Mouse (Mus musculus) heart, adult 2 months (tissue): ENCODE results near the gene Tmem97. TPM values are rescaled to one million over a fixed set of nuclear protein-coding genes. Genes with fewer than 3 reads are reported as not detected.
A peak's percentile ranks its signal among the peaks of the same experiment; 100 is the strongest.
"Not testable (repeated sequence)": the region's sequence is repeated elsewhere in the genome, so short reads cannot be mapped to it uniquely, and the experiment has no call there.

ENCODE experiments used
- DNase-seq, 2 experiments: peaks; one replicate each; pipeline ENCODE4 v3.0.0; 2021
- H3K27ac ChIP-seq: fragments of 200-600 bp; 2 replicates; pipeline ENCODE4 v1.8.1; 2022
- H3K27me3 ChIP-seq: fragments of 200-500 bp; 2 replicates; pipeline ENCODE4 v1.6.1; 2012; ENCODE audit warnings: mild to moderate bottlenecking, low read length, inconsistent platforms, mixed read lengths; ENCODE audit not compliant: control insufficient read depth, insufficient read depth
- H3K36me3 ChIP-seq: fragments of 200-500 bp; 2 replicates; pipeline ENCODE4 v1.6.1; 2012; ENCODE audit warnings: low read length, inconsistent platforms; ENCODE audit not compliant: control insufficient read depth, insufficient read depth
- H3K4me1 ChIP-seq: fragments of 200-500 bp; 2 replicates; pipeline ENCODE4 v1.6.1; 2011; ENCODE audit warnings: low read length; ENCODE audit not compliant: control insufficient read depth, insufficient read depth
- H3K4me3 ChIP-seq: fragments of 200-600 bp; 2 replicates; pipeline ENCODE4 v1.8.1; 2022
- H3K79me2 ChIP-seq: fragments of 200-500 bp; replicated peaks from 2 replicates; pipeline ENCODE4 v1.6.1; 2012; ENCODE audit warnings: mild to moderate bottlenecking, inconsistent platforms, low read length, moderate library complexity, mixed read lengths; ENCODE audit not compliant: control insufficient read depth, insufficient read depth
- H3K9ac ChIP-seq: fragments of 200-500 bp; 2 replicates; pipeline ENCODE4 v1.6.1; 2012; ENCODE audit warnings: low read depth, mild to moderate bottlenecking, control low read depth, inconsistent platforms, low read length, mixed read lengths
- CTCF ChIP-seq: fragments of 200-600 bp; IDR thresholded peaks from 2 replicates; pipeline ENCODE4 v1.8.1; 2022; ENCODE audit warnings: antibody characterized with exemption, mild to moderate bottlenecking, moderate library complexity
- EP300 ChIP-seq: fragments of 200-500 bp; IDR thresholded peaks from 2 replicates; pipeline ENCODE4 v1.6.1; 2011; ENCODE audit warnings: low read depth, low read length, control low read depth; ENCODE audit not compliant: insufficient read depth
- POLR2A ChIP-seq: fragments of 200-500 bp; IDR thresholded peaks from 2 replicates; pipeline ENCODE4 v1.6.1; 2011; ENCODE audit warnings: mild to moderate bottlenecking, low read depth, low read length, control low read depth; ENCODE audit not compliant: insufficient read depth
- WGBS: fragments of 180-500 bp; shearing (Covaris S2); methylation state at CpG from one replicate; pipeline ENCODE4 v1.1.7; 2018; 5-methylcytosine and 5-hydroxymethylcytosine counted together
- intact Hi-C: fragments of 180-260 bp; cut with DNase I; formaldehyde crosslinking; loops from one replicate; pipeline ENCODE4 v1.15.1; 2025
- polyA plus RNA-seq: library from polyadenylated mRNA; depleted of rRNA; stranded (reverse); fragments of >200 nt; gene quantifications from 2 replicates; pipeline ENCODE4 v1.2.3, GENCODE M21; 2012
- total RNA-seq, 2 experiments: library from RNA; stranded (reverse); gene quantifications; 2 replicates each; pipeline ENCODE4 v1.2.3; 2021

Tmem97 gene
- total and polyA plus RNA-seq, 3 experiments: 5.2 to 6.4 (median 6.1) TPM

DNA sequence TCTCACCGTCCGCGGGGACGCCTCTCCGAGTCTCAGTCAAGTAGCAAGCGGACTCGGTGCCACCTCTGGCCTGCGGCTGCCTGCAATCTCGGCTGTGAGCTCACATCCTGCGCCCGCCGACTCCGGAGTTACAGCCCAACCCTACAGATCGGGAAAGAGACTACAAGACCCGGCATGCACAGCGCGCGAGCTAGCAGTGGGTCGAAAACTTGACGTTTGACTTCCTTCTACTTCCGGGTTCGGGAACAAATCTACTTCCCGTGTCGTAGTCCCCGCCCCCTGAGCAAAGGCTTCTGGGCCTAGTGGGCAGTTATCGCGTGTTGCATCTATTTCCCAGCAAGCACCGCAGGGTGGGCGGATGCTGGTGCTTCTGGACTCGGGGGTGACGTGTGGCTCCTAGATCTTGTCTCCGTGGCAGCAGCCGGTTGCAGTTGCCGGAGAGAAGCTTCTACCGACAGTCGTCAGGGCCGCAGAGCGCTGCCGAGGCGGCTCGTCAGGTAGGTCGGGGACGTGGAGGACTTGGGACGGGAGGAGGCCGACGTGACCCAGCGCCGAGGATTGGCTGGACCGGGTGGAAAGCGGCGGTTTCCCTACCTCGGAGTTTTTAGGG lies 14.4 kb downstream of the Tmem97 start, which contains the start of the genes Tnfaip1 and Ift20:
Gene Tnfaip1 (minus strand): TSS at position 253 of the 610 bp plus-strand sequence.
Gene Ift20 (plus strand): TSS at position 282 of the 610 bp plus-strand sequence.
- peak within 1 kb of the TSS; percentile 90 for H3K9ac ChIP-seq
- TF ChIP-seq EP300 (peak; percentile 64), POLR2A (peak; percentile 86), CTCF (no peak)
- peaks cover 9% of the 10 kb centered on the region; the same call in 1 of the 2 replicates for H3K79me2 ChIP-seq
- no peaks in the 10 kb centered on the region for H3K27me3 ChIP-seq
- peak within 1 kb of the TSS; percentile 75 for H3K4me3 ChIP-seq
- intact Hi-C loops: loop anchor here (1.0 to 2.0 kb wide), 2 partner anchors 15 to 24 kb away; partner anchors contain the start of genes Poldip2, Tmem199 and Tmem97
- WGBS: under 1% methylated on average over 52 of the region's 52 CpGs
- H3K36me3 ChIP-seq: peaks cover 14% of the 10 kb centered on the region
- peaks cover 9% of the 10 kb centered on the region for H3K4me1 ChIP-seq
- peak within 1 kb of the TSS; percentile 91 for H3K27ac ChIP-seq
- peak; percentile 95 to 98 for DNase-seq

DNA sequence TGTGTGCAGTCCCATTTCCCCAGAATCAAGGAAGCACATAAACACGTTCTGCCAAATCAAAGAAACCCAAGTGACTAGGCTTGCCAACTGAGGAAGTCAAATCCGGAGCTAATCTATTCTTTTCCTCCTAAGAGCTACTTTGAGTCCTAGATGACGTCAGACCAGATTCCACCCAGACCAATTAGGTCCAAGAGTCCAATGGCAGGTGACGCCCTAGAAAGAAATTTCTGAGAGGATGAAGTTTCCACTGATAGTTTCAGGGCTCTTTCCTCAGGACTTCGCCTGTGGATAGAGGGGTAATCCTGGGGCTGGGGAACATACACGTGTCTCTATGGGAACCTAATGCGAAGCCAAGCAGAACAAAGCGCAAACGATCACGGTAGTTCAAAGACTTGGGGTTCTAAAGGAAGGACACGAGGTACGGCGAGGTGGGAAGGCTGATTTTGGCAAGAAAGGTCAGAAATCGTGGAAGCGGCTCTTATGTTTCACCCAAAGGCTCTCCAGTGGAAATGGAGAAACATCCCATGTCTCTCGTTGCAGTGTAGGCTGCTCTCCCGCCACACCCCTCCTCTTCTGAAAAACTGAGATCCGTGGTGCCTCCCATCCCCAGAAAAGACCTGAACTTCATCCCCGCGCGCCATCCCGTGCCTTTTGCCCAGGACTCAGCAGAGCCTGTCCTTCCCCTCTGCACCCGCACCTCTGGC lies 15.0 kb downstream of the Tmem97 start:
- intact Hi-C loops: loop anchor here (1.0 to 2.0 kb wide), 2 partner anchors 15 to 23 kb away; partner anchors contain the start of genes Poldip2, Tmem199 and Tmem97
- TF ChIP-seq EP300 (no peak), CTCF (no peak), POLR2A (peak; percentile 54; the same call in 1 of the 2 replicates)
- peaks cover 14% of the 10 kb centered on the region for H3K36me3 ChIP-seq
- no peaks in the 10 kb centered on the region for H3K27me3 ChIP-seq
- DNase-seq: peak in 1 of 2 experiments; percentile 54
- peaks cover 9% of the 10 kb centered on the region for H3K4me1 ChIP-seq
- H3K79me2 ChIP-seq: peaks cover 9% of the 10 kb centered on the region; the same call in 1 of the 2 replicates
- under 1% methylated on average over 23 of the region's 23 CpGs for WGBS
- peak overlapping the region; percentile 75 for H3K4me3 ChIP-seq
- peak overlapping the region; percentile 91 for H3K27ac ChIP-seq
- peak overlapping the region; percentile 89 for H3K9ac ChIP-seq

DNA sequence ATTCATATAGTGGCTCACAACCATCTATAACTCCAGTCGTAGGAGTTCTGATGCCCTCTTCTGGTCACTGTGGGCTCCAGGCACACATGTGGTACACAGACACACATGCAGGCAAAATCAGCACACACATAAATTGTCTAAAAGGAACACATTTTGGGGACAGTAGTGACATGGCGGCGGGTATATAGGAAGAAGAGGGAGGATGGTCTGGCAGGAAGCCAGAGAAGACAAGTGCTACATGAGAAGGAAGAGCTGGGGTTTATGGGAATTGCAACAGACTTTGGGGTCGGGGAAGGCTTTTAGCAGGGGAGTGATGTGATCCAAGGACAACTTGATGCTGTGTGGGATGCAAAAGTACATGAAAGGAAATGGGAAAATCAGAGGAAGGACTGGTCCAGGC lies 16.1 kb downstream of the Tmem97 start:
- Histone ChIP-seq H3K79me2 (peaks cover 12% of the 10 kb centered on the region; the same call in 1 of the 2 replicates), H3K36me3 (peaks cover 11% of the 10 kb centered on the region), H3K27me3 (no peaks in the 10 kb centered on the region), H3K4me1 (peaks cover 13% of the 10 kb centered on the region), H3K9ac (no peak overlapping the region), H3K27ac (peak overlapping the region; percentile 91), H3K4me3 (peak overlapping the region; percentile 75)
- WGBS: 49% methylated on average over 4 of the region's 4 CpGs
- intact Hi-C loops: no loop called here
- no peak for TF ChIP-seq POLR2A
- TF ChIP-seq CTCF: peak; percentile 37
- no peak for TF ChIP-seq EP300
- no peak for DNase-seq

DNA sequence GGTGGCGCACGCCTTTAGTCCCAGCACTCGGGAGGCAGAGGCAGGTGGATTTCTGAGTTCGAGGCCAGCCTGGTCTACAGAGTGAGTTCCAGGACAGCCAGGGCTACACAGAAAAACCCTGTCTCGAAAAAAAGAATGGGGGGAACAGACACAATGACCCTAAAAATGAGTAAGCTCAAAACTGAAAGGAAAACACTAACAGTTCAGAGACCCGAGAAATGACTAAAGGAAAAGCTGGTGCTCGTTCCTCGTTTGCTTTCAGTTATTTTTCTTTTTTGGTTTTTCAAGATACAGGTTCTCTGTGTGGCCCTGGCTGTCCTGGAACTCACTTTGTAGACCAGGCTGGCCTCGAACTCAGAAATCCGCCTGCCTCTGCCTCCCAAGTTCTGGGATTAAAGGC lies 19.1 kb downstream of the Tmem97 start:
- peaks cover 13% of the 10 kb centered on the region for H3K4me1 ChIP-seq
- H3K36me3 ChIP-seq, H3K27me3 ChIP-seq, intact Hi-C loops, H3K9ac ChIP-seq, H3K79me2 ChIP-seq, DNase-seq, H3K4me3 ChIP-seq: not testable (repeated sequence)
- 60% methylated on average over 10 of the region's 10 CpGs for WGBS
- peak overlapping the region; percentile 83 for H3K27ac ChIP-seq

DNA sequence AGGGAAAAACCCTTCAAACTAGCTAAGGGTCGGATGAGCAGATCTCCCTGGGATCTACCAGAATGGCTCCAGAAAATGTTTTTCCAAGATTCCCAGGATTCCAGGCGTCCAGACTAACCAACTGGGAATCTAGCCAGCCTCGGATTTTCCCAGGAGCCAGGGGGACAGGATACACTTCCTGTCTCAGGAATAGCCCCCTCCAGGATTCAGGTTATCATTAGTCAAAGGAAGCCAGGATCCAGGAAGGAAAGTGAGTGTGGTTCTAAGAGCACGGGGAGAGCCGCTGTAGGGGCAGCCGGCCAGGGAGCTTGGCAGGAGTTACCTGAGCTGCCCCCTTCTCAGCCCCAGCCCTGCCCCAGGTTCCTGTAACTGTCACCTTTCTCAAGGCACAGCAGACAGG lies 19.5 kb downstream of the Tmem97 start:
- WGBS: 30% methylated on average over 6 of the region's 6 CpGs

More for the DNA sequence above, 19.5 kb downstream of the Tmem97 start:
- peak; percentile 66 to 77 for DNase-seq
- Histone ChIP-seq H3K4me1 (peaks cover 13% of the 10 kb centered on the region), H3K4me3 (peak overlapping the region; percentile 26), H3K36me3 (peaks cover 9% of the 10 kb centered on the region), H3K79me2 (peaks cover 8% of the 10 kb centered on the region; the same call in 1 of the 2 replicates), H3K27ac (peak overlapping the region; percentile 83), H3K27me3 (no peaks in the 10 kb centered on the region), H3K9ac (no peak overlapping the region; the same call in 1 of the 2 replicates)
- intact Hi-C loops: no loop called here
- no peak for TF ChIP-seq CTCF
- TF ChIP-seq POLR2A: no peak
- TF ChIP-seq EP300: peak; percentile 78
